10 mouse cellular contexts compared by ENCODE assay signal in the genomic region with DNA sequence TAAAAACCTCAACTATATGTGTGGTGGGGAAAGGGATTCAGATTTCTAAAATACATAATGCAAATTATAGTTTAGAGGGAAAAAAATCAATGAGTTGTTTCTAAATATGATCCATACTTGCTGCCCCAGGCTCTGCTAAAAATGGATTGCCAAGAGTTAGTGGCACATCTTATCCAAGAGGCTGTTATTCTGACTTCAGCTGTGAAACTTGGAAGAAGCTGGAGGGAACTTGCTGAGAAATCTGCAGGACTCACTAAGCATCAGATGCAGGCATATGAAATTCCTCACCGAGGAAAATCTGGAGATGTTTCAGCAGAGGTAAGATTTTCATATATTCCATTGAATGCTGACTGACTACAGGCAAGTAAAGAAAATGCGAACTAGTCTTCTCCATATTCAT.
"Had no signal": no experiment of that assay in that cellular context is flagged by ENCODE, and none has a peak within 500 bp of the region (broad histone marks: within the 10 kb centered on the region; RNA-seq: fewer than 3 reads in every experiment).

No protein-coding gene starts in this region.

- ATAC-seq: intestine, postnatal 0 days; liver, postnatal 0 days; midbrain, embryonic 15.5 days had no signal

- DNase-seq: kidney, adult 8-10 months; kidney, postnatal 25 days; liver; liver, embryonic 13.5 days; liver, postnatal 0 days; lung, postnatal 14 days; thymus, adult 18-20 months; thymus, postnatal 14 days had no signal
